Mouse (Mus musculus) liver, embryonic 14.5 days (tissue): ENCODE data around the gene Dtl. TPM values are rescaled to one million over a fixed set of nuclear protein-coding genes. Genes with fewer than 3 reads are reported as not detected.

Source experiments
- ATAC-seq: fragments of 200-750 bp; cut with Nextera tagmentation; 2 replicates; pipeline ENCODE4 v1.8.0; 2017; ENCODE audit warnings: moderate number of reproducible peaks, mild to moderate bottlenecking, moderate library complexity; ENCODE audit not compliant: insufficient read depth
- DNase-seq, 3 experiments: peaks; one replicate each; pipeline ENCODE4 v3.0.0-alpha.2; 2012 to 2013; ENCODE audit warnings: low read depth in 3 of 3, low spot score in 3 of 3
- H3K27ac ChIP-seq: fragments of 300-500 bp; sonication (generic); 2 replicates; pipeline ENCODE4 v1.5.1; 2014; ENCODE audit warnings: moderate library complexity, mild to moderate bottlenecking, control low read depth, inconsistent platforms
- H3K27me3 ChIP-seq: fragments of 300-500 bp; sonication (generic); 2 replicates; pipeline ENCODE4 v1.6.1; 2014; ENCODE audit warnings: mild to moderate bottlenecking, low read length, moderate library complexity; ENCODE audit not compliant: control insufficient read depth, insufficient read depth
- H3K36me3 ChIP-seq: fragments of 300-500 bp; sonication (generic); replicated peaks from 2 replicates; pipeline ENCODE4 v1.6.1; 2014; ENCODE audit warnings: low read depth; ENCODE audit not compliant: control insufficient read depth, insufficient read depth
- H3K4me1 ChIP-seq, 2 experiments: fragments of 200-500 bp in 1 of 2; fragments of 300-500 bp in 1 of 2; sonication (generic) in 1 of 2; replicated peaks; 2 replicates each; pipeline ENCODE4 v1.6.1; 2012 to 2014; ENCODE audit warnings: antibody characterized with exemption in 1 of 2, inconsistent platforms in 1 of 2, low read length in 1 of 2; ENCODE audit not compliant: control insufficient read depth in 2 of 2, insufficient read depth in 2 of 2
- H3K4me2 ChIP-seq: fragments of 300-500 bp; sonication (generic); 2 replicates; pipeline ENCODE4 v1.6.1; 2014; ENCODE audit warnings: low read depth, mild to moderate bottlenecking, control low read depth, moderate library complexity
- H3K4me3 ChIP-seq, 2 experiments: fragments of 200-500 bp in 1 of 2; fragments of 300-500 bp in 1 of 2; sonication (generic) in 1 of 2; 2 replicates each; pipeline ENCODE4 v1.5.1; 2012 to 2014; ENCODE audit warnings: low read depth in 2 of 2, low read length in 2 of 2, mild to moderate bottlenecking in 2 of 2, control low read depth in 1 of 2, inconsistent platforms in 1 of 2, moderate library complexity in 1 of 2; ENCODE audit not compliant: insufficient read depth in 1 of 2
- H3K9ac ChIP-seq: fragments of 300-500 bp; sonication (generic); replicated peaks from 2 replicates; pipeline ENCODE4 v1.6.1; 2014; ENCODE audit warnings: mild to moderate bottlenecking, control low read depth, moderate library complexity
- H3K9me3 ChIP-seq: fragments of 300-500 bp; sonication (generic); 2 replicates; pipeline ENCODE4 v1.6.1; 2016; ENCODE audit warnings: low read length, mixed read lengths; ENCODE audit not compliant: control insufficient read depth
- CTCF ChIP-seq: IDR thresholded peaks from 2 replicates; pipeline ENCODE4 v1.5.1; 2016; ENCODE audit warnings: antibody characterized with exemption, low read depth, control low read depth
- EP300 ChIP-seq: IDR thresholded peaks from 2 replicates; pipeline ENCODE4 v1.6.1; 2016; ENCODE audit warnings: antibody characterized with exemption, low read depth
- WGBS: fragments of 180-500 bp; shearing (Covaris S2); extraction: QIAGEN DNeasy Blood & Tissue Kit; methylation state at CpG from one replicate; pipeline ENCODE4 v1.1.7; 2014; ENCODE audit not compliant: insufficient replicate concordance; 5-methylcytosine and 5-hydroxymethylcytosine counted together
- polyA plus RNA-seq, 2 experiments: library from polyadenylated mRNA; depleted of rRNA in 1 of 2; stranded (reverse) in 1 of 2; unstranded in 1 of 2; fragments of >200 nt; fragmentation: Nextera tagmentation in 1 of 2; extraction: Ambion mirVana in 1 of 2; gene quantifications; 2 replicates each; pipeline versions ENCODE4 v1.2.1 to v1.2.3; 2012 to 2014

The Dtl gene
- polyA plus RNA-seq, 2 experiments = 16.6 to 29.0 TPM

DNA sequence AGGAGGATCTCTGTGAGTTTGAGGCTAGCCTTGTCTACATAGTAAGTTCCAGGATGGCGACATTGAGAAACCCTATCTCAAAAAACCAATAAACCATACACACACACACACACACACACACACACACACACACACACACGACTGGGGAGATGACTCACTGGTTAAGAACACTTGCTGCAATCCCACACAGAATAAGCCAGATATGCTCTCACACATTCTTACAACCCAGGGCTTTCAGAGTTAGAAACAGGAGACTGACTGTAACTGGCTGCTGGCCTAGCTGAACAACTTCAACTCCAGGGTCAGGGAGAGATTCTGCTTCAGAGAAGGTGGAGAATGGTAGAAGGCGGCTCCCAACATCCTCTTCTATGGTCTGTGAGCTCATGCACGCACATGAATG, 62.1 kb downstream of the Dtl start:
- no peak overlapping the region for H3K9ac ChIP-seq
- no peak for DNase-seq
- H3K4me1 ChIP-seq = peaks cover 6 to 7% of the 10 kb centered on the region in 2 experiments; a peak in 3 of 4 replicates
- no peak overlapping the region for H3K4me3 ChIP-seq
- H3K9me3 ChIP-seq = no peaks in the 10 kb centered on the region
- H3K4me2 ChIP-seq = no peak overlapping the region
- TF ChIP-seq CTCF (no peak), EP300 (no peak)
- ATAC-seq = no peak
- 64% methylated on average over 4 of the region's 4 CpGs for WGBS
- no peak overlapping the region for H3K27ac ChIP-seq
- no peaks in the 10 kb centered on the region for H3K27me3 ChIP-seq
- no peaks in the 10 kb centered on the region for H3K36me3 ChIP-seq

- 55% methylated on average over 4 of the region's 4 CpGs for whole genome bisulfite sequencing
- Histone ChIP-seq H3K4me3 (no peak overlapping the region), H3K9ac (no peak overlapping the region), H3K27ac (no peak overlapping the region), H3K27me3 (no peaks in the 10 kb centered on the region), H3K9me3 (no peaks in the 10 kb centered on the region), H3K4me2 (no peak overlapping the region), H3K36me3 (no peaks in the 10 kb centered on the region), H3K4me1 (no peaks in the 10 kb centered on the region; a peak in 1 of 4 replicates)
- DNase-seq (no peak), ATAC-seq (no peak)
- TF ChIP-seq EP300 (no peak), CTCF (no peak)
Observed at GRCm38 (mm10) chr1:191512383-191512782, 63.0 kb downstream of the Dtl start.

DNA sequence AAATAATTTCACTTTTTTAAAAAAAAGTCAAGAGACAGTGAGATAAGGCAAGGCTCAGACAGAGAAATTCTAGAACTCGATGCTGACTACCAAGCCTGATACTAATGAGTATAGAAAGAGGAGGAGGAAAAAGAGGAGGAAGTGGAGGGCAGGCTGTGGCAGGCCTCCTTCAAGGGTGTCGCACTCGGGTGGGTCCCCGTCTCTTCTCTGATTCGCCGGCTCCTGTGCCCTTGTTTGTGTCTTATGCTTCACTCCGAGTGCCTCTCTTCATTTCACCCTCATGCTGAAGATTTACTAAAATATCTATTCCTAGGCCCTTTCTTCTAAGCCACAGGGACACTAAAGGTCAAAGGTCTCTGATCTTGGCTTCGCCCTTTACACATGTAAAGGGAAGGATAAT, 63.8 kb downstream of the Dtl start:
- Histone ChIP-seq H3K36me3 (no peaks in the 10 kb centered on the region), H3K4me2 (no peak overlapping the region), H3K27ac (no peak overlapping the region), H3K4me1 (peaks cover 0 to 2% of the 10 kb centered on the region in 2 experiments; a peak in 1 of 4 replicates), H3K27me3 (no peaks in the 10 kb centered on the region), H3K9me3 (no peaks in the 10 kb centered on the region), H3K9ac (no peak overlapping the region), H3K4me3 (no peak overlapping the region)
- TF ChIP-seq CTCF (no peak), EP300 (no peak)
- DNase-seq = no peak
- no peak for ATAC-seq
- WGBS = 64% methylated on average over 8 of the region's 8 CpGs

- no peaks in the 10 kb centered on the region for H3K27me3 ChIP-seq
- H3K9me3 ChIP-seq = no peaks in the 10 kb centered on the region
- H3K4me2 ChIP-seq = no peak overlapping the region
- no peak overlapping the region for H3K4me3 ChIP-seq
- no peak for TF ChIP-seq CTCF
- no peak for TF ChIP-seq EP300
- 56% methylated on average over 3 of the region's 3 CpGs for WGBS
- no peak overlapping the region for H3K27ac ChIP-seq
- ATAC-seq = no peak
- DNase-seq = no peak
- no peaks in the 10 kb centered on the region for H3K36me3 ChIP-seq
- H3K4me1 ChIP-seq = peaks cover 0 to 2% of the 10 kb centered on the region in 2 experiments; a peak in 1 of 4 replicates
- no peak overlapping the region for H3K9ac ChIP-seq
Observed at GRCm38 (mm10) chr1:191509865-191510264, 65.5 kb downstream of the Dtl start.

- Histone ChIP-seq H3K4me1 (peaks cover 0 to 2% of the 10 kb centered on the region in 2 experiments; a peak in 1 of 4 replicates), H3K27me3 (no peaks in the 10 kb centered on the region), H3K9me3 (no peaks in the 10 kb centered on the region), H3K9ac (no peak overlapping the region), H3K4me2 (no peak overlapping the region), H3K36me3 (no peaks in the 10 kb centered on the region), H3K27ac (no peak overlapping the region), H3K4me3 (no peak overlapping the region)
- TF ChIP-seq EP300 (no peak), CTCF (no peak)
- no peak for DNase-seq
- ATAC-seq = no peak
- WGBS = 61% methylated on average over 6 of the region's 6 CpGs
Observed at GRCm38 (mm10) chr1:191509131-191509530, 66.2 kb downstream of the Dtl start.
